Mouse (Mus musculus) kidney, embryonic 14.5 days (tissue): ENCODE results near the gene Nup62cl. TPM values are rescaled to one million over a fixed set of nuclear protein-coding genes. Genes with fewer than 3 reads are reported as not detected.
A peak's percentile ranks its signal among the peaks of the same experiment; 100 is the strongest.

Experiments
- ATAC-seq: fragments of 200-750 bp; cut with Nextera tagmentation; 2 replicates; pipeline ENCODE4 v1.8.0; 2017; ENCODE audit warnings: moderate number of reproducible peaks, mild to moderate bottlenecking, moderate TSS enrichment, moderate library complexity; ENCODE audit not compliant: low FRiP score, low TSS enrichment
- H3K27ac ChIP-seq: fragments of 300-500 bp; sonication (generic); 2 replicates; pipeline ENCODE4 v1.5.1; 2014; ENCODE audit warnings: low read depth, mild to moderate bottlenecking, low read length, moderate library complexity, mixed read lengths
- H3K27me3 ChIP-seq: fragments of 300-500 bp; sonication (generic); 2 replicates; pipeline ENCODE4 v1.6.1; 2014; ENCODE audit warnings: mild to moderate bottlenecking, low read length; ENCODE audit not compliant: control insufficient read depth, insufficient read depth
- H3K36me3 ChIP-seq: fragments of 300-500 bp; sonication (generic); 2 replicates; pipeline ENCODE4 v1.6.1; 2014; ENCODE audit warnings: low read length, mixed read lengths; ENCODE audit not compliant: control insufficient read depth, insufficient read depth
- H3K4me1 ChIP-seq: fragments of 300-500 bp; sonication (generic); 2 replicates; pipeline ENCODE4 v1.6.1; 2014; ENCODE audit warnings: low read length, mixed read lengths; ENCODE audit not compliant: control insufficient read depth, insufficient read depth
- H3K4me2 ChIP-seq: fragments of 300-500 bp; sonication (generic); replicated peaks from 2 replicates; pipeline ENCODE4 v1.6.1; 2014; ENCODE audit warnings: low read depth, mild to moderate bottlenecking, low read length
- H3K4me3 ChIP-seq: fragments of 300-500 bp; sonication (generic); 2 replicates; pipeline ENCODE4 v1.5.1; 2014; ENCODE audit warnings: mild to moderate bottlenecking, low read length
- H3K9ac ChIP-seq: fragments of 300-500 bp; sonication (generic); 2 replicates; pipeline ENCODE4 v1.6.1; 2014; ENCODE audit warnings: low read depth, mild to moderate bottlenecking, low read length, moderate library complexity
- H3K9me3 ChIP-seq: fragments of 300-500 bp; sonication (generic); 2 replicates; pipeline ENCODE4 v1.6.1; 2016; ENCODE audit warnings: low read length; ENCODE audit not compliant: control insufficient read depth
- WGBS: fragments of 180-500 bp; shearing (Covaris S2); extraction: QIAGEN DNeasy Blood & Tissue Kit; methylation state at CpG from one replicate; pipeline ENCODE4 v1.1.7; 2014; 5-methylcytosine and 5-hydroxymethylcytosine counted together
- polyA plus RNA-seq: library from polyadenylated mRNA; unstranded; fragments of >200 nt; fragmentation: Nextera tagmentation; extraction: Ambion mirVana; gene quantifications from 2 replicates; pipeline ENCODE4 v1.2.1, GENCODE M21; 2014

Nup62cl gene
- 2.4 and 3.2 TPM in 2 replicates for polyA plus RNA-seq

DNA sequence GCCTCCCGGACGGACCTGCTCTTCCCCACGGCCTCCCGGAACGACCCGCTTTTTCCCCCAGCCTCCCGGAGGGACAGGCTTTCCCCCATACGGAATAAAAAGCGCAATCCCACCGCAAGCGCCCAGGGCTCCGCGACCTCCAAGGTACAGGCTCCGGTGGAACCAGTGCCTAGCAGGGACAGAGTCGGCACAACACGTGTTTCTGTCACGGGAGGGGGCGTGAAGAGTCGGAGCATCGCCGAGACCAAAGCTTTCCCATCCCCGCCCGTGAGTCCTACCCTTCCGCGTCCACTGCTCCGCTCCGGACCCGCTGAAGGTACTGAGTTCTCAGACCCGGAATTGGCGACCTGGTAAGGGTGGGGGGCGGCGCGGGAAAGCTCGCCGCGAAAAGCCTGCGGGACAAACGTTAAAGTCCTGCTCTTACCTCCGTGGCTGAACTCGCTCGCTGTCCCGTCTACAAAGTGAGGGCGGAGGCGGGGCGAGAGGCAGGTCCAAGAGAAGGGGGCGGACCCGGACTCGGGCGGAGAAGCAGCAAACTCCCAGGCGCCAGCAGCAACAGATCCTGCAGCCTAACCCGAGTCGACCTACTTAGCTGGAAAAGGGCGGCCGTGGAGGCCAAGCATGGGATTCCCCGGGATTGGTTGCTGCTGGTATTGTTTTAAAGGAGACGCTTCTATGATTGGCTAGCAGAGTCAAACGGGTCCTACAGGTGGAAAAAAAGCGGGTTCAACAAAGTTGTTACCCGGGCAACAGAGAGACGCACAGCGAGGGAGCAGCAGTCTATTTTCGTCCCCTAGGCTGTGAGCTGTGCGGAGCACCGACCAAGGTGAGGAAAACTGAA lies at the start of gene Nup62cl, which contains the start of gene Pih1h3b:
TSS of gene Nup62cl (minus strand) at position 578 of the 841 bp plus-strand sequence.
TSS of gene Pih1h3b (plus strand) at position 745 of the 841 bp plus-strand sequence.
- Histone ChIP-seq H3K36me3 (no peaks in the 10 kb centered on the region), H3K4me1 (no peaks in the 10 kb centered on the region), H3K4me2 (peak within 1 kb of the TSS; percentile 37), H3K27me3 (peaks cover 16% of the 10 kb centered on the region; the same call in 1 of the 2 replicates), H3K9ac (no peak within 1 kb of the TSS), H3K9me3 (peaks cover 10% of the 10 kb centered on the region), H3K27ac (no peak within 1 kb of the TSS), H3K4me3 (peak within 1 kb of the TSS; percentile 31)
- peak; percentile 80 for ATAC-seq
- WGBS: 36% methylated on average over 64 of the region's 64 CpGs

DNA sequence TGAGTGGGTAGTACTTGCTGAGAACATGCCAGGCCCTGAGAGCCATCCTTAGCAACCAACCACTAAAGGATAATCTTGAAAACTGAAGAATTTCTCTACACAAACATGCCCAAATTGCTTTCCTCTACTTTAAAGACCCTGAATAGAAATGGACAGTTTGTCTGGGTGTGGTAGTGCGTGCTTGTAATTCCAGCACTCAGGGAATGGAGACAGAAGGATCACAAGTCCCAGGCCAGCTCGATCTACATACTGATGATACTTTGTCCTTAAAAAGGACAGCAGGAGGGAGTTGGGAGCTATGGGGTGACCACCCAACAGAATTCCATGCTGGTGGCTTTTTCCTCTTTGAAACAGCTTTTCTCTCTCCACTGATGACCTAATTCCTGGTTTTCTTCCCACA lies 31.6 kb upstream of the Nup62cl start:
- no peaks in the 10 kb centered on the region for H3K9me3 ChIP-seq
- H3K4me1 ChIP-seq: no peaks in the 10 kb centered on the region
- no peak overlapping the region for H3K27ac ChIP-seq
- no peak for ATAC-seq
- no peak overlapping the region for H3K4me3 ChIP-seq
- H3K27me3 ChIP-seq: no peaks in the 10 kb centered on the region
- H3K9ac ChIP-seq: no peak overlapping the region
- H3K36me3 ChIP-seq: no peaks in the 10 kb centered on the region
- WGBS: 80% methylated on average over 2 of the region's 2 CpGs
- H3K4me2 ChIP-seq: no peak overlapping the region

DNA sequence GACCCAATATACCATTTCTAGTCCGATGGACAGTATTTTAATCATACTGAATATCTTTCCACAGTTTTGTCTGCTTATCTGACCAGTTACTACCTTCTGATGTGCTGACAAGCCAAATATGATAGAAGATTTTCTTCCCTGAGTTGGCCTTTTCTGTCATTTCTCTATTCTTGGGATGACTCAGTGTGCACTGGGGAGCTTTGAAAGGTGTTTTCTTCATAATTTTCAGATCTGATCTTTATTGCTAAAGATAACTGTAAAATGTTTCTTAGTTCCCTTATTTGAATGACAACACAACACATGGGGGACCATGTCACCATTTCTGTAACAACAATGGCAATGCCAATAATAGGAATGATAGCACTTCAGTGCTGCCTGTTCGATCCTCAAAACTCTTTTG lies 20.0 kb upstream of the Nup62cl start:
- no peaks in the 10 kb centered on the region for H3K36me3 ChIP-seq
- H3K4me3 ChIP-seq: no peak overlapping the region
- no peak overlapping the region for H3K27ac ChIP-seq
- no peaks in the 10 kb centered on the region for H3K27me3 ChIP-seq
- H3K4me2 ChIP-seq: no peak overlapping the region
- WGBS: 94% methylated on average over 2 of the region's 2 CpGs
- ATAC-seq: no peak
- no peaks in the 10 kb centered on the region for H3K9me3 ChIP-seq
- no peak overlapping the region for H3K9ac ChIP-seq
- no peaks in the 10 kb centered on the region for H3K4me1 ChIP-seq

DNA sequence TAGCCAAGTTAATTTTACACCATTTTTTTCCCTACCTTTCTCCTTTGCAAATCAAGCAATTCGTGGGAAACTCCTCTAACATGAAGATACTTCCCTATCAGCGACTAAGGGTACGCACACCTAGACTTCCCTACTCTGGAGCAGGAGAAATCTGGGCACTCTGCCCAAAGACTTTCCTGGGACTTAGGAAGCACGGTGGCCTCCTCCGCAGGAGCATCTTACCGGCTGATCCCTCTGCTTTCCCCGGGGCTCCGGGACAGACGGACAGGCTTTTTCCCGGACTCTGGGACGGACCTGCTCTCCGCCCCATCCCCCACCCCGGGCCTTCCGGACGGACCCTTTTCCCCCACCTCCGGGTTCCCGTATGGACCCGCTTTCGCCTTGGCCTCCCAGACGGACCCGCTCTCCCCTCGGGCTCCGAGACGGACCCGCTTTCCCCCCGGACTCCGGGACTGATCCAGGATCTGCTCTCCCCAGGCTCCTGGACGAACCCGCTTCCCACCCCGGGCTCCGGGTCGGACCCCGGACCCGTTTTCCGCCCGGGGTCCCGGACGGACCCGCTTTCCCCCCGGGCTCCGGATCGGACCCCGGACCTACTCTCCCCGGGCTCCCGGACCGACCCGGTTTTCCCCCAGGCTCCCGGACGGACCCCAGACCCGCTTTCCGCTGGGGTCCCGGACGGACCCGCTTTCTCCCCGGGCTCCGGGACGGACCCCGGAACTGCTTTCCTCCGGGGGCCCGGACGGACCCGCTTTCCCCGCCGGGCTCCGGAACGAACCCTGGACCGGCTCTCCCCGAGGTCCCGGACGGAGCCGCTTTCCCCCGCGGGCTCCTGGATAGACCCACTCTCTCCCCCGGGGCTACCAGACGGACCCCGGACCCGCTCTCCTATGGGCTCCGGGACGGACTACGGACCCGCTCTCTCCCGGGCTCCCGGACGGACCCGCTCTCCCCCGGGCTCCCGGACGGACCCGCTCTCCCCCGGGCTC lies 1.3 kb downstream of the Nup62cl start:
- Histone ChIP-seq H3K9ac (no peak overlapping the region), H3K27ac (no peak overlapping the region), H3K27me3 (peaks cover 16% of the 10 kb centered on the region; the same call in 1 of the 2 replicates), H3K4me1 (no peaks in the 10 kb centered on the region), H3K9me3 (peaks cover 10% of the 10 kb centered on the region), H3K4me3 (peak overlapping the region; percentile 31), H3K36me3 (no peaks in the 10 kb centered on the region), H3K4me2 (peak overlapping the region; percentile 35)
- WGBS: 37% methylated on average over 75 of the region's 90 CpGs
- peak; percentile 52; the same call in 1 of the 2 replicates for ATAC-seq

DNA sequence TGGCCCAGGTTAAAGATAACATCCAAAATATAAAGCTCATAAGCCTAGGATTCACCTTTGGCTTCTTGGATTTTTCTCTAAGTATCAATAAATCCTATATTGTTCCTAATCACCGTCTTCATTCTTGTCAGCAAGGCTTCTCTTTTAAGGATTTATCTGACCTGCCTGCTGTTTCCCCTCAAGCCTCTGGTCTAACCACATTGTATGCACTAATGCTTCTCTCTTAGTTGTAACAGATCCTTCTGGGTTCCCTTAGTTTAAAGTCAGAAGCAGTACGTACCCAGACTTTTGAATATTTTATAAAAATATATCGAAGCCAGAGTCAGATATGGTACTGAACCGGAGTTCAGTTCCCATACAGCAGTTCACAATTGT lies 63.8 kb downstream of the Nup62cl start:
- no peak overlapping the region; the same call in 1 of the 2 replicates for H3K4me2 ChIP-seq

DNA sequence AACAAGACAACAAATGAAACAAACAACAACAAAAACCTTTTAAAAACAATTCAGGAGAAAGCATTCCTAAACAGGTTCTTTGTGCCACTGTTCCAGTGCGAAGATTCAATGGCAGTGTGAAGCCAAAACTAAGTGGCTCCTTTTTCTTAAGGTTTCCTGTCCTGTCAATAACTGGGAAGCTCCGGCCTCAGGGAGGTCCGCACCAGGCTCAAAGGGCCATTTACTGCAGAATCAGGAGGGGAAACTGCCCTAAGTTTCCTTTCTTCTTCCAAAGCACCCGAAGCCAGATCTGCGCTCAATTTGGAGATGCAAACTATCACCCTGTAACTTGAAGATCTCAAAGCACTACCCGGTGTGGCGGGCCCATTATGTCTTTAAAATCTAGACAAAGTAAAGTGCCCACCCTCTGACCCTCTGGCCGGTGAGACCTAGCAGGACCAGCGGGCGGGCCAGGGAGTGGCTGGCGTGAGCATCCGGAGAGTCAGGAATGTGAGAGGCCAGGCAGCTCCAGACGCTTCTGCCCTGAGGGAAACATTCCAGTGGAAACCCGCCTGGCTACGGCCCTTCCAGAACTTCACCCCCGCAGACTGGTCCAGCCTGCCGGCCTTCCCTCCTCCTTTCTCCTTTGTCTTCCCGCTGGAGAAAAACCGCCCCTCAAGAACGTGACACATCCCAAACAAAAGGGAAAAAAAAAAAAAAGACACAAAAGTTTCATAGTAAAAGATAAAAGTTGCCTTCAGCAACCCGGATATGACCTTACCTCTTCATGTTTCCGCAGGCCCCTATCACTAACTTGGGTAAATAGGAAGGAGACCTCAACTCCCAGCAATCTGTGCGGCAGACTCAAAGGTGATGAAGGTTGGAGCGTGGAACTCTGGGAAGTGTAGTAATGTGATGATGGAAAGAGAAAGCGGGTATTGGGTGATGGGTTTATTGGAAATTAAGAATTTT lies 64.5 kb downstream of the Nup62cl start, which contains the start of gene Rbm41:
TSS of gene Rbm41 (minus strand) at position 856 of the 951 bp plus-strand sequence.
- Histone ChIP-seq H3K9ac (peak within 1 kb of the TSS; percentile 59), H3K27ac (peak within 1 kb of the TSS; percentile 51), H3K27me3 (no peaks in the 10 kb centered on the region), H3K9me3 (no peaks in the 10 kb centered on the region), H3K4me3 (peak within 1 kb of the TSS; percentile 48), H3K4me2 (peak within 1 kb of the TSS; percentile 40), H3K4me1 (no peaks in the 10 kb centered on the region), H3K36me3 (peaks cover 4% of the 10 kb centered on the region; the same call in 1 of the 2 replicates)
- 24% methylated on average over 25 of the region's 25 CpGs for WGBS
- peak; percentile 95 for ATAC-seq

More for the DNA sequence above, 63.8 kb downstream of the Nup62cl start:
- no peak overlapping the region for H3K27ac ChIP-seq
- no peaks in the 10 kb centered on the region; the same call in 1 of the 2 replicates for H3K36me3 ChIP-seq
- ATAC-seq: no peak
- 90% methylated on average over 4 of the region's 4 CpGs for WGBS
- H3K27me3 ChIP-seq: no peaks in the 10 kb centered on the region
- no peak overlapping the region; the same call in 1 of the 2 replicates for H3K4me3 ChIP-seq
- no peaks in the 10 kb centered on the region for H3K4me1 ChIP-seq
- H3K9ac ChIP-seq: no peak overlapping the region
- no peaks in the 10 kb centered on the region for H3K9me3 ChIP-seq

DNA sequence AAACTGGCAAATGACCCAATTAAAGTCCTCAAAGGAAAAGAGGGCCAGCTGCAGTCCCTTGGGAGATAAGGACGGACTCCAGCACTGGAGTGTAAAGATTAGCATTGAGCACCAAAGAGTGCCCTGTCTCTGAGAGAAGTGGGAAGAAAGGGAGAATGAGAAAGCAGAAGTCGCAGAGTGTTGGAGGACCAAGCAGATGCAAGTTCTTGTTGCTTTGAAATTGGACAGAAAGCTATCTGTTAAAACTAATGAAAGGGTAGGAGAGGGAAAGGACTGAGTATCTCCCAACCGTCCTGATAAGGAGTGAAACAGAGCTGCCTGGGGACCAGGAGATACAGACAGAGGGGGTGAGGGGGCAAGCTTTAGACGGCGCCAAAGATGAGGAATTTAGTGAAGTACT lies 80.4 kb downstream of the Nup62cl start:
- H3K4me1 ChIP-seq: no peaks in the 10 kb centered on the region
- no peaks in the 10 kb centered on the region for H3K36me3 ChIP-seq
- no peak overlapping the region for H3K27ac ChIP-seq
- no peaks in the 10 kb centered on the region for H3K9me3 ChIP-seq
- H3K9ac ChIP-seq: no peak overlapping the region
- ATAC-seq: no peak
- WGBS: 90% methylated on average over 5 of the region's 5 CpGs
- H3K4me2 ChIP-seq: no peak overlapping the region
- H3K27me3 ChIP-seq: no peaks in the 10 kb centered on the region
- H3K4me3 ChIP-seq: no peak overlapping the region
